Mouse (Mus musculus): ENCODE data around the gene Zscan5b.

- TF ChIP-seq CTCF (IDR thresholded peaks at IDR 0.05; ENCODE audit: low read depth, low read length) (no peak), POLR2A (IDR thresholded peaks at IDR 0.05; ENCODE audit: extremely low read depth, insufficient read depth, low read length) (no peak)
Measured at GRCm38 (mm10) chr7:6286921-6287531, 64.9 kb downstream of the Zscan5b start.
